Mouse (Mus musculus) bone marrow, adult 2 months (tissue): Measurements from ENCODE around the gene Rnf208. TPM values are rescaled to one million over a fixed set of nuclear protein-coding genes. Genes with fewer than 3 reads are reported as not detected.
A peak's percentile ranks its signal among the peaks of the same experiment; 100 is the strongest.

ENCODE experiments used
- H3K27ac ChIP-seq: fragments of 200-500 bp; 2 replicates; pipeline ENCODE4 v1.5.1; 2012; ENCODE audit warnings: low read depth, mild to moderate bottlenecking, control low read depth, inconsistent platforms, low read length; ENCODE audit not compliant: control insufficient read depth, poor library complexity, insufficient read depth
- H3K4me1 ChIP-seq: fragments of 200-500 bp; 2 replicates; pipeline ENCODE4 v1.6.1; 2011; ENCODE audit warnings: low read length; ENCODE audit not compliant: control insufficient read depth, insufficient read depth
- H3K4me3 ChIP-seq: fragments of 200-500 bp; replicated peaks from 2 replicates; pipeline ENCODE3; 2011; ENCODE audit warnings: mild to moderate bottlenecking, low read depth, low read length, control low read depth; ENCODE audit not compliant: control insufficient read depth
- CTCF ChIP-seq: fragments of 200-500 bp; IDR thresholded peaks from 2 replicates; pipeline ENCODE4 v1.5.1; 2011; ENCODE audit warnings: low read length, control low read depth; ENCODE audit not compliant: control insufficient read depth, insufficient read depth
- POLR2A ChIP-seq: fragments of 200-500 bp; IDR thresholded peaks from 2 replicates; pipeline ENCODE4 v1.6.1; 2011; ENCODE audit warnings: low read depth, mild to moderate bottlenecking, control low read depth, low read length, borderline replicate concordance; ENCODE audit not compliant: control insufficient read depth
- WGBS: fragments of 180-500 bp; shearing (Covaris S2); methylation state at CpG from one replicate; pipeline ENCODE4 v1.1.7; 2018; 5-methylcytosine and 5-hydroxymethylcytosine counted together
- polyA plus RNA-seq: library from polyadenylated mRNA; stranded (reverse); fragments of >200 nt; gene quantifications from 2 replicates; pipeline ENCODE4 v1.2.4, GENCODE M21; 2011; ENCODE audit warnings: low replicate concordance; ENCODE audit not compliant: missing spikeins, insufficient read depth, insufficient read length

Gene Rnf208
- polyA plus RNA-seq, 1 experiment = 3.1 TPM

GRCm38 (mm10) chr2:25227406-25227805, 14.6 kb upstream of the Rnf208 start:
- Histone ChIP-seq H3K27ac (no peak overlapping the region), H3K4me3 (no peak overlapping the region), H3K4me1 (no peaks in the 10 kb centered on the region)
- 85% methylated on average over 4 of the region's 4 CpGs for WGBS
- TF ChIP-seq POLR2A = no peak
- TF ChIP-seq CTCF = no peak

GRCm38 (mm10) chr2:25228431-25228889, 13.6 kb upstream of the Rnf208 start:
- H3K27ac ChIP-seq = peak overlapping the region; percentile 74
- peak overlapping the region; percentile 54 for H3K4me3 ChIP-seq
- no peaks in the 10 kb centered on the region for H3K4me1 ChIP-seq
- under 1% methylated on average over 7 of the region's 7 CpGs for WGBS
- TF ChIP-seq POLR2A (no peak), CTCF (peak; percentile 99)

GRCm38 (mm10) chr2:25228995-25229530, 13.0 kb upstream of the Rnf208 start:
- Histone ChIP-seq H3K4me3 (no peak overlapping the region), H3K27ac (0 out of 2 replicates have a peak overlapping the region, but pooled peaks have one; percentile 74), H3K4me1 (no peaks in the 10 kb centered on the region)
- whole genome bisulfite sequencing = 75% methylated on average over 6 of the region's 6 CpGs
- TF ChIP-seq CTCF (no peak), POLR2A (no peak)

GRCm38 (mm10) chr2:25229582-25229981, 12.5 kb upstream of the Rnf208 start:
- H3K4me1 ChIP-seq = no peaks in the 10 kb centered on the region
- no peak overlapping the region for H3K4me3 ChIP-seq
- no peak overlapping the region for H3K27ac ChIP-seq
- WGBS = 81% methylated on average over 5 of the region's 5 CpGs
- TF ChIP-seq POLR2A (no peak), CTCF (no peak)

- Histone ChIP-seq H3K4me3 (no peak overlapping the region), H3K27ac (no peak overlapping the region), H3K4me1 (no peaks in the 10 kb centered on the region)
- no peak for TF ChIP-seq CTCF
- no peak for TF ChIP-seq POLR2A
- WGBS = 86% methylated on average over 7 of the region's 7 CpGs
Observed at GRCm38 (mm10) chr2:25230581-25230980, 11.5 kb upstream of the Rnf208 start.

- H3K4me3 ChIP-seq = no peak overlapping the region
- TF ChIP-seq POLR2A (no peak), CTCF (no peak)
- WGBS = 81% methylated on average over 12 of the region's 12 CpGs
- no peak overlapping the region for H3K27ac ChIP-seq
- no peaks in the 10 kb centered on the region for H3K4me1 ChIP-seq
Observed at GRCm38 (mm10) chr2:25231038-25231437, 11.0 kb upstream of the Rnf208 start.

GRCm38 (mm10) chr2:25233421-25233820, 8.6 kb upstream of the Rnf208 start:
- no peak for TF ChIP-seq CTCF
- TF ChIP-seq POLR2A = no peak
- no peak overlapping the region for H3K4me3 ChIP-seq
- H3K4me1 ChIP-seq = no peaks in the 10 kb centered on the region; the same call in 1 of the 2 replicates
- H3K27ac ChIP-seq = no peak overlapping the region
- WGBS = 10% methylated on average over 4 of the region's 4 CpGs

GRCm38 (mm10) chr2:25234050-25234449, 8.0 kb upstream of the Rnf208 start, which contains the start of gene Slc34a3:
TSS of gene Slc34a3 (minus strand) at chr2:25234364.
- no peak within 1 kb of the TSS for H3K27ac ChIP-seq
- H3K4me3 ChIP-seq = no peak within 1 kb of the TSS
- WGBS = 51% methylated on average over 3 of the region's 3 CpGs
- no peaks in the 10 kb centered on the region; the same call in 1 of the 2 replicates for H3K4me1 ChIP-seq
- TF ChIP-seq CTCF (no peak), POLR2A (no peak)

- no peak overlapping the region for H3K4me3 ChIP-seq
- H3K27ac ChIP-seq = no peak overlapping the region
- H3K4me1 ChIP-seq = no peaks in the 10 kb centered on the region; the same call in 1 of the 2 replicates
- WGBS = 72% methylated on average over 5 of the region's 5 CpGs
- TF ChIP-seq CTCF (no peak), POLR2A (no peak)
Observed at GRCm38 (mm10) chr2:25234551-25235220, 7.4 kb upstream of the Rnf208 start.
